Mouse (Mus musculus) Muller cell, postnatal 12 days (primary cell): ENCODE results near the gene Prpf40b.
"Not testable (repeated sequence)": the region's sequence is repeated elsewhere in the genome, so short reads cannot be mapped to it uniquely, and the experiment has no call there.

Experiments used
- DNase-seq: peaks from one replicate; pipeline ENCODE4 v3.0.0-alpha.2; 2015; ENCODE audit errors: inconsistent ontology term

The Prpf40b gene

DNA sequence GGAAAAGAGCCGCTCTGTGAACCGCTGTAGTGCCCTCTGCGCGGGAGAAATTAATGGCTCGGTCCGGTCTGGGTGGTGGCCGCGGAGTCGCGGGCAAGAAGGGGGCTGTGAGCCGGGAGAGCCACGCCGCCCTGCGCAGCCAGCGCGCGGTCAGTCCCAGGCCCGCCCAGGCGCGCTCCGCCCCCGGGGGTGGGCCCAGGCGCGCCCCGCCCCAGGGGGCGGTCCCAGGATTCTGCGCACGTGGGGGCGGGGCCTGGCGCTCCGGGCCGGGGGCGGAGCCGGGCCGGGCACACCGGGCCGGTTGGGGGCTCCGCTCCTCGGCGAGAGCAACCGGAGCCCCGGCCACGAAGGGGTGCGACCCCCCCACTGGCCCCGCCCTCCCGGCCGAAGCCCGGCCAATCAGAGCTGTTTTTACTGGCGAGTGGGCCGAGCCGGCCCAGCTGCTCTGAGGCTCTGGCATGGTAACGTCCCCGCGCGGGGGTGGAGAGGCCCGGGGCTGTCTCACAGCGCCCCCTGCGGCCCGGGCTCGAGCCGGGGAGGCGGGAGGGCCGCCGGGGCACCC is at the start of gene Prpf40b:
TSS of gene Prpf40b (plus strand) at position 275 of the 562 bp plus-strand sequence.
- peak; percentile 97 for DNase-seq

GRCm38 (mm10) chr15:99246736-99247135 is 48.2 kb upstream of the Prpf40b start:
- not testable (repeated sequence) for DNase-seq

DNA sequence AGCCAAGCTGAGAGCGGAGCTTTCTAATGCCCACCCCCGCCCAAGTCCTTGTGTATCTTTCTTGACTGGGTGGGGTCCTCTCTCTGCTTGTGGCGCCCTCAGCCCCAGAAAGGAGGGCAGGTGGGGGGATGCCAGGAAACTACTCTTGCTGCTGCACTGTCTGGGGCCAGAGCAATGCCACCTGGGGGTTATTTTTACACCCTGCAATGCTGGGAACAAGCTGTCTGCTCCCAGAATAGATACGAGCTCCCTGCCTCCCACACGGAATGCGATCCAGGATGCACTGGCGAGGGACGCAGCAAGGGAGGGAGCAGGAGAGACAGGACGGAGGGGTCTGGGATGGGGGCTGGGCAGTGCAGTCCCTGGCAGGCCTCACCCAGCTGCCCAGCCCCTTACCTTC is 45.9 kb upstream of the Prpf40b start:
- DNase-seq: no peak

DNA sequence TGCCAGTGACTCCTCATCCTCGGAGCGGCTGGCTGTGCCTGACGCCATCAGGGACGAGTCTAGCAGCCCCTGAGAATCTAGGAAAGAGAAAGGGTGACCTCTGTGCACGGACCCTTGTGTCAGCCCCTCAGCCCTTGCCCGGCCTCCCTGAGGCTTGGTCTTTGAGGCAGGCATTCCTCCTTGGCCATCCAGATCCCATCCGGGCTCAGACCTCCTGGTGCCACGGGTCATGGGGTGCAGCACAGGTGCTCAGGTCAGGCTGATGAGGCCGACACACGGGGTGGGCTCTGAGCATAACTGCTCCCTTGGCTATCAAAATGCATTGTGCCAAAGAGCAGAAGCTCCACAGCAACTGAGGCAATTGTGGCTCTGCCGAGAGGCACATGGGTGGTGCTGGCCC is 44.9 kb upstream of the Prpf40b start:
- no peak for DNase-seq

- peak; percentile 35 for DNase-seq
Measured at GRCm38 (mm10) chr15:99251111-99251510, 43.8 kb upstream of the Prpf40b start.

DNA sequence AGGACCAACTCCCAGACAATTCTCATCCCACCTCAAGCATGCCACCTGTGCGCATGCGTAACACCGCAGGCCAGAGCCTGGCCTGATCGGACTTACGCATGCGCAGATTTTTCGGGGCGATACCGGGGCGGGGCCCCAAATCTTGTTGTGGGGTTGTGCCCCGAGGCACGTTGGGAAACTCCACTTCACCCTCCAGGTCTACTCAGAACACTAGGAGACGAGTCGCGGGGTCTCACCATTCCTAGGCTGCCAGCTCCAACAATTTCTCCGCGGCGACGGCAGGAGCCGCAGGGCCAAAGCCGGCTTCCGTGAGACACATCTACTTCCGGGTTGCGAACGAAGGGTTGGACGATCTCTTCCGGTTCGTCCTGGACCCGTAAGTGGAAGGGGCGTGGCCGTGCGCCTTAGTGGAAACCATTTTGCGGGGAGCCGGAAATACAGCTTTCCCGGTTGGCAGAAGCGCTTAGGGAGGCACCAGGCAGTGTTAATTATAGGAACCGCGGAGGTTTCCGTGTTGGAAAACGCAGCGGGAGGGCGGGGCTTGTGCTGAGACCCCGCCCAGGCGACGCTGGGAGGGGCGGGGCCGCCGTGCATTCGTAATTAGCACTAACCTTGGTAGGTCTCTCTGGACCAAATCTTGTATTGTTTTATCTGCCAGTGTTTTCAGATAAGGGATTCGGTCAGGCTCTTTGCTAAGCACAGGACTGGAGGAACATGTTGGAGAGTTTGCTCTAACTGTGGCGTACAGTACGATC is 43.1 kb upstream of the Prpf40b start, which contains the start of gene Mcrs1:
TSS of gene Mcrs1 (minus strand) at position 336 of the 755 bp plus-strand sequence.
- peak; percentile 98 for DNase-seq

DNA sequence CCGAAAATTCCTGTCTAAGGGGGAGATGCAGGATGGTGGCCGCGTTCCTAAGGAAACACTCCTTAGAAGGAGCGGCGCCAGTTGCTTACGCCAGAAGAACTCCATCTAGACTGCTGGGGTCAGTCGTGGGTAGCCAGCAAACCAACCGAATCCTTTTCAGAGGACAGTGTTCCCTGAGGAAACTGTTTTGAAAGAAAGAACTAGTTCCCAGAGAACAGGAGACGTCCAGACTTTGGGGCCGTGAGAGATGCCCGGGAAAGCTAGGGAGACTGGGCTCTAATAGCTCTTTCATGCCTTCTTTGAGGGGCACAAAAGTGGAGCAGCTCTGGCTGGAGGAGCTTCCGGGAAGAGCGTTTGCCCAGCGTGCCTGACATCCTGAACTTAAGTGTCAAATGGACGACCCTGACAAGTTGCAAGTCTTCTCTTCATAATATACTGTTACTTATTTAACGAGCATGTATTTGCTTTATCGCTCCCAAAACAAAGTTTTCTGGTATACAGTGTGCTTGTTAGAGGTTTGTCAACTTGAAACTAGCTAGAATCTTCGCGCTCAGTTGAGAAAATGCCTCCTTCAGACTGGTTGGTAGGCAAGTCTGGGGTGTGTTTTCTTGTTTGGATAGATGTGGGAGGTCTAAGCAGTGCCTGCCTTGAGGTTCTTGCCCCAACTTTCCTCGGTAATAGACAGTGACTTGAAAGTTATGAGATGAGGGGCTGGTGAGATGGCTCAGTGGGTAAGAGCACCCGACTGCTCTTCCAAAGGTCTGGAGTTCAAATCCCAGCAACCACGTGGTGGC is 42.3 kb upstream of the Prpf40b start:
- DNase-seq: no peak

GRCm38 (mm10) chr15:99253175-99253479 is 41.8 kb upstream of the Prpf40b start:
- DNase-seq: not testable (repeated sequence)

DNA sequence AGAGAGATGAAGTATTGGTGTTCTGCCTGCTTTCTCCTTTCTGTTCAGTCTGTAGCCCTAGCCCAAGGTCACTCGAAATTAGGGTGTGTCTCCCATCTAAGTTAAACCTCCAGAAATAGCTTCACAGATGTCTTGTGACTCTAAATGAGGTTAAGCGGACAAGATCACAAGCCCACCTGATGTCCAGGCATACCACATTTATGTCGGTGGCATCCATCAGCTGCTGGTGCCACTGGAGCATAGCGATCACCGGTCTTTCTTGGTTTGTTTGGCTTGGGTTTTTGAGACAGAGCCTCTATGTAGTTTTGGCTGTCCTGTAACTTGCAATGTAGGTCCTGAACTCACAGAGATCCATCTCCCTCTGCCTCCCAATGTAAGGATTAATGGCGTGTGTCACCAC is 41.1 kb upstream of the Prpf40b start:
- no peak for DNase-seq

DNA sequence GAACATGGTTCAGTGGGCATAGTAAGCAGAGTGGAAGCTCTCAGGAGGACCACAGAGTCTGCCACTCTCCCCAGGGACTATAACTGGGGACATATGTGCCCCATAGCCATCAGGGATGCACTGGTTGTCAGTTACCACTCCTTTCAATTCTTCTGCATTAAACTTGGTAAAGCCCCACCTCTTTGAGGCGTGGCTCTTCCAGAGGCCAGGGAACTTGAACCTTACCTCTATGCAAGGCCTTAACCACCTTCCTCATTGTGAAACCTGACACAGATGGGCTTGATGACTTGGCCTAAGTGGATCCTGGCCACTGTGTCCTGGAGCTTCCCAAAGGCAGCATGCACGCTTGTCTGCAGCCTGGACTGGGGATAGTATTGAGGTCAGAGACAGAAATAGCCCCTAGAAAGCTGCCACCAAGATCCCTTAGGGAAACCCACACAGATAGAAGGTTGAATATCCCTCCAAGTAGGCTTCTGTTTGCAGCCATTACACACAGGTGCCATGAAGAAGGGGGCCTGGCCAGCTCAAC is 40.3 kb upstream of the Prpf40b start:
- no peak for DNase-seq

- peak; percentile 28 for DNase-seq
Measured at GRCm38 (mm10) chr15:99255241-99255749, 39.6 kb upstream of the Prpf40b start.

DNA sequence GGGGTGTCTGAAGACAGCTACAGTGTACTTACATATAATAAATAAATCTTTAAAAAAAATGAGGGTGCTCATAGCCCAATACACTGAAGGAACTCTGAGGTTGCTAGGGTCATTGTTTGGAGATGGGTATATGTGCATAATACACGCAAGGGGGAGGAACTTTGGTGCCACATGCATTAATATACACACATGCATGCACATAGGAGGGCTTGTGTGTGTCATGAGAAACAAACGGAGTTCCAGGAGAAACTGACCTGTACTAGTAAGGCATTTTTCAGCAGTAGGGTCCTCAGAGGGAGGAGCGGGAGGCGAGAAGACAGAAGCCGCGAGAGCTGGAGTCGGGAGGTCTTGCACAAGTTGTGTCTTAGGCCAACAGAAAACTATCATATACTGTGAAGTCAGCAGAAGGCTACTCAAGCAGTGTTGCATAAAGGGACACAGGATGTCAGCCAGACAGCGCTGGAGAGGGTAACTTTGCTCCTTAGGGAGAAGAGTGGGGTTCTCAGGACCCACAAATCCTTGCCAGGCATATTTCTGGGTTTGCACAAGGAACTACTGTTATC is 35.6 kb upstream of the Prpf40b start:
- DNase-seq: no peak

- peak; percentile 96 for DNase-seq
Measured at GRCm38 (mm10) chr15:99259730-99260252, 35.1 kb upstream of the Prpf40b start.

- no peak for DNase-seq
Measured at GRCm38 (mm10) chr15:99262702-99263101, 32.2 kb upstream of the Prpf40b start.

GRCm38 (mm10) chr15:99264363-99264762 is 30.5 kb upstream of the Prpf40b start:
- DNase-seq: peak; percentile 76

- DNase-seq: peak; percentile 64
Measured at GRCm38 (mm10) chr15:99265679-99266078, 29.2 kb upstream of the Prpf40b start.

- no peak for DNase-seq
Measured at GRCm38 (mm10) chr15:99276095-99276494, 18.8 kb upstream of the Prpf40b start.

- DNase-seq: no peak
Measured at GRCm38 (mm10) chr15:99278271-99278670, 16.6 kb upstream of the Prpf40b start.

GRCm38 (mm10) chr15:99283456-99283855 is 11.4 kb upstream of the Prpf40b start:
- no peak for DNase-seq

GRCm38 (mm10) chr15:99284527-99285188 is 10.2 kb upstream of the Prpf40b start:
- DNase-seq: peak; percentile 34

GRCm38 (mm10) chr15:99285189-99285535 is 9.7 kb upstream of the Prpf40b start:
- DNase-seq: no peak
